Mouse (Mus musculus): ENCODE results near the gene Fpgs.

The Fpgs gene

DNA sequence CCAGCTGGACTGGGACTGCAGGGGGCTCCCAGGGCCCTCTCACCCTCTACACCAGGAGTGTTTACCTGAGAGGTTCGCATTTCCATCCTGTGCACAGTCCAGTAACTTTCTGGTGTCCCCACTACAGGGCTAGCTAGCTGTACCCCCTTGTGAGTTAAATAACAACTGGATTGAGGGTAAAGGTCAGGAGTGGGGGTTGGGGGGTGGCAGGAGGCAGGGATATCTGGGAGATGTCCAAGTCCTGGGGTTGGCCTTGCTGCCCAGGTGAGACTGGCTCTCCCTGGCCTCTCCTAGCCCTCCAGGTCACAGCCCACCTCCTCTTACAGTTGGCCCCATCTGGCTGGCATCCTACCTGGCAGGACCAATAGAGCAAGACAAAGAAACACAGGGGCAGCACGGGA is at the start of gene Fpgs:
Gene Fpgs (minus strand): TSS at position 125 of the 401 bp plus-strand sequence.
- no peak for DNase-seq (ENCODE audit: low spot score)

DNA sequence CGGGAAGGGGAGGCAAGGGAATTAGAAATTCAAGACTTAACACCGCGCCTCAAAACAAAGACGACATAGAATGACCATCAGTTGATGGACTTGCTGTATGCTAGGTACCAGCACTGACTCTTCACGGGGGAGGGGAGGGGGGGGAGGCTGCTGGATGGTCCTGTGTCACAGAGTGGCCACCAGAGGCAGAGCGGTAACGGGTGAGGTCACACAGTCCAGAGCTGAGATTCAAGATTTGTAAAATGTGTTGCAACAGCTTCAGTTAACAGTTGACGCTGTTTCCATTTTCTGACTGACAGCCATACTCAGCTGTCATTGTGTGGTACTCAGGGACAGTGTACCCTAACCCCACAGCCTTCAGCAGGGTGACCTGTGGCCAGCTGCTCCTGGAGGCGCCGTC is 48.2 kb upstream of the Fpgs start:
- DNase-seq (ENCODE audit: low spot score) = no peak

DNA sequence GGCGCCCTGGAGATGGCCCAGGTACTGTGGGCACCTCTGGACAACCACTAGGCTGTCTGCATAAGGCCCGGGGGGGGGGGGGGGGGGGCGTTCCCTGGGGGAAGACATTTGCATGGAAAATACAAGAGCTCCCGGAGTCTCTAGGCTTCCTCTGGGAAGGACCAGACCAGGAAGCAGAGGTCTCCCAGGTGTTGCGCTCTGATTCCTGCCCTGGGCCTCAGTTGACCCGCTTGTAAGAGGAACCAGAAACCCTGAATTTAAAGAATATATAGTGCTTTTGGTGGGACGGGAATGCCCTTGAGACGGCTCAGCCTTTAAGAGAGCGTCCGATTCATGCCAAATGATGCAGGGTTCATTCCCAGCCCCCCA is 47.7 kb upstream of the Fpgs start:
- no peak for DNase-seq (ENCODE audit: low spot score)

DNA sequence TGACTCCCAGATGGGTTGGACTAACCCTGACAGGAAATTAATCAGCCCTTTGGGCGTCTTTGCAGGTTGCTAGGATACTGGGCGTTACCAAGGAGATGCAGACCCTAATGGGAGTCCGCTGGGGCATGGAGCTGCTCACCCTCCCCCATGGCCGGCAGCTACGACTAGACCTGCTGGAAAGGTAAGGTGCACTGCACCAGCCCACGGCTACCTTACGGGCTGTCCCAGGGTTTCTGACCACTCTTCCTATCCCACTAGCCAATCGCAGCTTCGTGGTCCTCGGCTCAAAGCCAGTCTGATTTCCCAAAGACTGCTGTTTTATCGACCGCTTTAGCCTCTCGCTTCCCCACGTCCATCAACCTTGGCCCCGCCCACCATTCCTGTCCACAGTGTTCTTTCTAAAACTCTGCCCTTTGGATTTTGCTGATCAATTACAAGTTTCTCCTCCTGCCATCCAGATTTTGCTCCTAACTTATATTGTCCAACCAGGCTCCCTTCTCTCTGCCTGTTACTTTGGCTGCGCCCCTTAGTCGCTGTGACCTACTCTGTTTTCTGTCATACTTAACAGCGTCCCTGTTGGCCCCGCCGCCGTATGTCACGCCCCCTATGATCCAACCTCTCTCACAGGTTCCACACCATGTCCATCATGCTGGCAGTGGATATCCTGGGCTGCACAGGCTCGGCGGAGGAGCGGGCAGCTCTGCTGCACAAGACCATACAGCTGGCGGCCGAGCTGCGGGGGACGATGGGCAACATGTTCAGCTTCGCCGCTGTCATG is 47.1 kb upstream of the Fpgs start:
- peak; percentile 48 for DNase-seq (ENCODE audit: low spot score)

DNA sequence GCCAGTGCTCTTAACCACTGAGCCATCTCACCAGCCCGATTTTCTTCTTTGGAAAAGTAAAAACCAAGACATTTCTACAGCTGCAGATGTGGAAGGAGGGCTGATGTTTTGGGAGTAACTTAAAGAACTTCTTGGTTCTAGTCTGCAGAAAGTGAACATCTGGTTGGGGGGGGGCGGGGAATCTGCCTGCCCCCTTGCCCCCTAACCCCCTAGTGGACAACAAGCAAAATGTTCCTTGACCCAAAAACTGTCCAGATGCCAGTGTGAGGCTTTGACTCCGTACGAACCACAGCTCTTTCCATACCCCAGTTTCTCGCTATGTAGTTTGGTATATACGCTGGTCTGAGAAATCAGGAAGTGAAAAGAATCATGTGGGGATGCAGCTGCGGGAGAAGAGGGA is 46.3 kb upstream of the Fpgs start:
- no peak for DNase-seq (ENCODE audit: low spot score)

DNA sequence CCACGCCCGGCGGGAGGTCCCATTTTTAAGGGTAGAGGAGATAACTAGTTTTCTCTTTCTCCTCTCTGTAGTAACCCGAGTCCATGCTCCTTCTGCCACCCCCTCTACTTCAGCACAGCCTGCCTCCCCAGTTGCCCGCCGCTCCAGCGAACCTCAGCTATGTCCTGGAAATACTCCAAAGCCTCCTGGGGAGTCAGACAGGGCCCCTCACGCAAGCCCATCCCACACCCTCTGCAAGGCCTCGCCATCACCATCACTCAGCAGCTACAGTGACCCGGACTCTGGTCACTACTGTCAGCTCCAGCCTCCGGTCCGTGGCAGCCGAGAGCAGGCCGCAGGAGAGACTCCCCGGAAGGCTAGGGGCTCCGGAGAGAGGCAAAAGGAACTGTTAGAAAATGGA is 45.1 kb upstream of the Fpgs start:
- DNase-seq (ENCODE audit: low spot score) = no peak

DNA sequence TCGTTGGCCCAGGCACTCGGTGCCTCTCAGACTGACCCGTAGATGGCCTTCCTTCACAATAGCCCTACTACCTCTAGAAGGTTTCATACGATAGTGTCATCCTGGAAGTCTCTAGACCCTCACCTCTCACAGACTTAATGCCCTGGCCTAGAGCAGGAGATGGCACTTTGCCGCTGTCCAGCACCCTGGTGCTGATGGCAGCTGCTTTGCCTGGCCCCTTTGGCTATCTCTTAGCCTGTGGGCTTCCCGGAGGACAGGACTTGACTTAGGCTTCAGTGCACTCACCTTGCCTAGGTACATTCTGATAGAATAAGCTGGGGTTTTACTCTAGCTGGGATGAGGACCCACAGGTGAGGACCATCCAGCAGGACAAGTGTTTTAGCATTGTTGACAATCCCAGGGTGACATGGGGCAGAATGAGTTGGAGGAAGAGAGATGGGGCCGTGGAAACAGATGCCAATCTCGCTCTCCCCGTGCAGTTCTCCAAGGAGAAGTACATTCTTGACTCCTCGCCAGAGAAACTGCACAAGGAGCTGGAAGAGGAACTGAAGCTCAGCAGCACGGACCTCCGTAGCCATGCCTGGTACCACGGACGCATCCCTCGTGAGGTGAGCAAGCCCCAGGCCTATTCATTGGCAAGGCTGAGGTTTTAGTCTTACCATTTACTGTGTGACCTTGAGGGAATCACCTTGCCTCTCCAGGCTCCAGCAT is 40.5 kb upstream of the Fpgs start:
- no peak for DNase-seq (ENCODE audit: low spot score)

DNA sequence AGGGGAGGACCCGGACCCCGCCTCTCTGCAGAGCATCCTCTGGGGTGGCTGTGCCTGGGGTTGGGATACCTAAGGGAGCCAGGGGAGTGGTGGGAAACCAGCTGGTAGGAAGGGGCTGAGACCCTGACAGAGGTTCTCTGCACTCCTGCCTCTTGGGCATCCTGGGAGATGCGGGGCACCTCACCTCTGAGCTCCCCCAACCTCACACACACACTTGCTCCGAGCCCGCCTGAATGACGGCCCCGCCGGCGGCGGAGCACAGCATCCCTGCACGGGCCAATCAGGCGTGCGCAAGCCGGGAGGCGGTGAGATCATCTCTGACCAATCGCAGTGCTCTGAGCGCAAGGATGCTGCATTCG is 38.2 kb upstream of the Fpgs start:
- no peak for DNase-seq (ENCODE audit: low spot score)

DNA sequence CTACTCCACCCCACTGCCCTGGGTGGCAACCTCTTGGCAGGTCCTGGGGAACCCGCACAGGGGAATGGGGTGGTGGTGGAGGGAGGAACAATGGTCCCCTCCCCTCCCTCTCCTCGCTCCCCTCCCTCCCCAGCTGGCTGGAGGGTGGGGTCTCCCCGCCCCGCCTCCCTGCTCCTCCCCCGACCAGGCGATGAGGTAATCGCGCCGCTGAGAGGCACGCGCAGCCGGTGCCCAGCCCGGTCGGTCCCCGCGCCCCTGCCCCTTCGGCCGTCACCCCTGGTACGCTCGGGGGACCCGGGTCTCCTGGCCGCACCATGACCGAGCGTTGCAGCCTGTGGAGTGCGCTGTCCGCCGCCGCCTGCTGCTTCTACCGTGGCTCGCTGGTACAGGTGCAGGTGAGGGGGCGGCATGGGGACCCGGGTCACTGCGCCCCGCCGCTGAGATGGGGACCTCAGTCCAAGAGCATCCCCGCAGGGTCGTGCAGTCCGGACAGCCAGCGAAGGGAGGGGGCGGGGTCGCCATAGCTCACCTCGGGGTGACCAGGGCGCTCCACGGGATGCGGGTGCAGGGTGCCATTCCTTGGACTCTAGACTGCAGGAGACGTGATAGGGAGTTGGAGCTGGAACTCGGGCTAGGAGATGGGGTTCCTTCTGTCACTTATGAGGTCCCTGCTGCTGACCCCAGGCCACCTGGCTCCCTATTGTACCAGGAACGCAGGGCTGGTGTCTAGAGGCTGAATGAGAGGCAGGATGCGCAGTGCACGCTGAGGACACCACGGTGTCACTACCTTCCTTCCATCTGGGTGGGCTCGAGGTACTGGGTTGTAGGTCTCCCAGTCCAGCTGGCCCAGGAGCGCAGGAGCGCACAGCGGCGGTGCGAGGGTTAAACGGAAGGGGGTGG is 37.6 kb upstream of the Fpgs start:
- no peak for DNase-seq (ENCODE audit: low spot score)

DNA sequence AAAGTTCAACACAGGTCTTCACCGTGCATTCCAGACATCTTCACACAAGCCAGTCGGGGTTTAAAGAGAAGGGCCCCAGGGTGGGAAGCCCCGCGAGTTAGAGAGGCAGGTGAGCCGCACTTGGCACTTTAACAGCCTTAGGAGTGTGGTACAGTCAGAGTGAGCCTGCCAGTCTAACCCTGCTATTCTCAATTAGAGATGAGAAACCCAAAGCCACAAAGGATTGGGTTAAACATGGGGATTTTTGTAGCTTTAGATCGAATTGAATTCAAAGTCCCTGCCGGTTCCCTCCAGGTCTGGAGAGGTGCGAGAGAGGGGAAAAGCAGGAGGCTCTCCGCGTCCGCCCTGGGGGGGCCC is 36.9 kb upstream of the Fpgs start, which contains the start of gene 6330409D20Rik:
Gene 6330409D20Rik (minus strand): TSS at position 101 of the 357 bp plus-strand sequence.
- DNase-seq (ENCODE audit: low spot score) = no peak

DNA sequence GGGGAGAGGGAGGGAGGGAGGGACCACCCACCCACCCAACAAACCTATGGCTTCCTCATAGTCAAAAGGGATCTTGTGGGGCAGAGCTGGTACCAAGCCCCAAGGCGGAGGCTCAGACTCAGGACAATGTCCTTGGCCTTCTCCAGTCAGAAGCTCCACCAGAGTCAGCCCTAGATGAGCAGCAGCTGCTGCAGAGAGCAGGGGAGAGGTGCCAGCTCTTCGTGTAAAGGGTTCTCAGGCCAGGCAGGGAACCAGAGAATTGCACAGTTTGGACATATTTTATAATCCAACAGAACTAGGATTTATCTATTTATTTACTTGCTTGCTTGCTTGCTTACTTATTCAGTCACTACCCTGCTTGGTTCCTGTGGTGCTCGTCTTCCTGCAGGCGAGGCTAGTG is 35.4 kb upstream of the Fpgs start:
- DNase-seq (ENCODE audit: low spot score) = no peak

DNA sequence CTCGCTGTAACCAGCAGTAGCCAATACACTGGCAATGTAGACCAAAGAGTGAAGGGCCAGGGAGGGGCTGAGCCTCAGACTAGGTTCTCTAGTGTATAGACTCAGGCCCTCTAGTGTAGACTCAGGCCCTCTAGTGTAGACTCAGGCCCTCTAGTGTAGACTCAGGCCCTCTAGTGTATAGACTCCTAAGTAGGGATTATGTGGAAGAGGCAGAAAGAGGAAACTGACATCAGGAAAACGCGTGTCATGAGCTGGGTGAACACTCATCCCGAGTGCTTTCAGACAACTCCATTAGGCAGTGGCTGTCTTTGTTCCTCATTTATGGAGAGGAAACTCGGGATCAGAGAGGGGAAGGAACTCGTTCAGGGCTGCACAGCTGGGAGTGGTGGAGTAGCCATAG is 33.1 kb upstream of the Fpgs start:
- DNase-seq (ENCODE audit: low spot score) = no peak

DNA sequence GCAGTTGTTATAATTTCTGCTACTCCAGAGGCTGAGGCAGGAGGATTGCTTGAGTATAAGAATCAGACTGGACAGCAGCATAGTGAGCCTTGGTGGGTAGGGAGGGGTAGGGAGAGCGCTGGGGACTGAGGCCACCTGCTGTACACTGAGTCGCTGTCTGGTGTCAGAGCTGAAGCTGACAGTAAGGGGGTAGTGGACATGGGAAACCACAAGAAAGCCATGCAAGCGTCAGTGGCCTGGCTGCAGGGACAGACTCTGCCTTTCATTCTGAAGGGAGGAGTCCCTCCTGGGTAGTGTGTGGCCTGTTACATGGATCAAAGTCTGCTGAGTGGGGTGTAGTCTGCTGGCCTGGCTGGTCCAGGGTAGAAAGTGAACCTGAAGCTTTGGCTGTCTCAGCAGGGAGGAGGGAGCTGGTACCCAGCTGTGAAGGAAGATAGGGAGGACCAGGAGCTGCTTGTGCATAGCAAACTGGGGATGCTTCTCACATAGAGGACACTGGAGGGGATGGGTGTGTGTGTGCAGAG is 32.4 kb upstream of the Fpgs start:
- DNase-seq (ENCODE audit: low spot score) = no peak

DNA sequence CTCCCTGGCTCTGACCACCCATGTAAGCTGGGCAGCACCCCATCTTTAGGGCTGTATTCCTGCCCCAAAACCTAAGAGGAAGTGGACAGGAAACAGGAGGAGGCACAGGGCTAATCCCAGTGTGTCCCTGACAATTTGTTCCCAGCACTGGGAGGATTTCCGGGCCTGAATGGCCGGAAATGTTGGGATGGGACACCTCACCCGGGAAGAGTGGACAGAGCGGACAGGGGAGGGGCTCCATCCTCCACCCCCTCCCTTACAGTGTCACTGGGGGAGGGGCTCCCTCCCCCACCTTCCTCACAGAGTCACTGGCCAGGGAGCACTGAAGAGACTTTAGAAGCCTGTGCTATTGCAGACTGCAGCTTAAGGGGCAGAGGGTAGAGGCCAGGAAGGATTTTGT is 31.0 kb upstream of the Fpgs start:
- no peak for DNase-seq (ENCODE audit: low spot score)

DNA sequence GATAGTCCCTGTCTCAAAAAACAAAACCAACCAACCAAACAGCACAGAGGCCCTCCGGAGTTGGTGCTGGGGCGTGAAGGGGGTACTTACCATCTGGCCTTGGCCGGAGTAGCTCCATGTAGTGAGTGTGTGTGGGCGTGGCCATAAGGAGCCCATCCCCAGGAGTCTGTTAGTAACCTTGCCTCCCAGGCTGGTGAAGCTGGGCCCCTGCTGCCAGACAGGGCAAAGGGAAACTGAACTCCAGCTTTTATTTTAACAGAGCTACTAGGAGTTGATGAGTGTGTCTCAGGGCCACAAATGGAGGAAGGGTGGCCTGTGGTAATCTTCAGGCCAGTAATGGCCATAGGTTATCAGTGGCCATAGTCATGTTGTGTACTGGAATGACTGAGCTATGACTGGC is 30.5 kb upstream of the Fpgs start:
- no peak for DNase-seq (ENCODE audit: low spot score)

DNA sequence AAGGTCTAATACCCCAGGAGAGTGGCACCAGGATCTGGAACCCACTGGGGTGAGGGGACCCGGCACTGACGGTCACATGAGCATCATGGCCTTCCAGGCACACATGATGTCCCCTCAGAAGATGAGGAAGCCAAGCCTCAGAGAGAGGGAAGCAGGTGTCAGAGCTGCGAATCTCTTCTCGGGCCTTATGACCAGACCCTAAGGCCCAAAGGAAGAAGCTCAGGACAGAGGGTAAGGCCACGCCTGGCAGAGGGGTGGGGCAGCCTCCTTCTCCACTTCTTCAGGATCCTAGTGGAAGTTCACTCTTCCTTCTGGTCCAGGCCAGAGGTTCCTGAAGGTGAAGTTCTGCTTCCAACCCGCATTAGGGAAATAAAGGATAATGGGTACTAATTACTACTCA is 28.8 kb upstream of the Fpgs start:
- no peak for DNase-seq (ENCODE audit: low spot score)

DNA sequence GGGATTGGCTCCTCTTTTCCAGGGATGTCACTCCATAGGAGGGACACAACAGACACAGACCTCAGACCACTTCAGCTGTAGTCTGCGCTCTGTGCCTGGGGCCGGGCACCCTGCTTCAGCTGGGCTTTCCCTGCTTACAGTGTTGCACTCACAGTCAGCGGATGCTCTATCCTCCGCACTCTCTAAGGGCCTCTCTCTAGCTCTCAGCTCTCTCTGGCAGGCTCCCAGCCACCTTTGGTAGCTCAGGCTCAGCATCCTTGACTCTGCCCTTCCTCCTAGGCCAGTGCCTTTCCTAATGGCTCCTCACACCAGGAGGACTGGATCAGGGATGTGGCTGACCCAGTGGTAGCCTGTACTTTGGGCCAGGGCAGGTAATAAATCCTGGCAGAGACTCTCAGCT is 28.0 kb upstream of the Fpgs start:
- no peak for DNase-seq (ENCODE audit: low spot score)

DNA sequence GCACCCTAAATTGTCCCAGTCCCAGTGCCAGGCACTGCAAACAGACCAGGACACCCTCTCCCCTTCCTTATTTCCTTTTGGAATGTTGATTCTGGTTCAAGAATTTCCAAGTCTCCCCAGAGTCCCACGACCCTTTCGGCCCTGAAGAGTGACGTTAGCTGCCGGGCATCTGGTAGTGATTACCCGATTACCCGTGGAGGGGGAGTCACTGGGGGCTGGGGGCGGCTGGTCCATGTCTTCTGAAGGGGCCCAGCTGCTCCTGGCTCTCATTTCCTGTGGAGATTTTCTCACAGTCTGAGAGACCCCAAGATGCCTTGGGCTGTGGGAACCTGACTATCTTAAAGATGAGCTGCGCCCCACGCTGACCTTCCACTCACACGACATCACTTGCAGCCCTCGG is 26.9 kb upstream of the Fpgs start:
- no peak for DNase-seq (ENCODE audit: low spot score)

DNA sequence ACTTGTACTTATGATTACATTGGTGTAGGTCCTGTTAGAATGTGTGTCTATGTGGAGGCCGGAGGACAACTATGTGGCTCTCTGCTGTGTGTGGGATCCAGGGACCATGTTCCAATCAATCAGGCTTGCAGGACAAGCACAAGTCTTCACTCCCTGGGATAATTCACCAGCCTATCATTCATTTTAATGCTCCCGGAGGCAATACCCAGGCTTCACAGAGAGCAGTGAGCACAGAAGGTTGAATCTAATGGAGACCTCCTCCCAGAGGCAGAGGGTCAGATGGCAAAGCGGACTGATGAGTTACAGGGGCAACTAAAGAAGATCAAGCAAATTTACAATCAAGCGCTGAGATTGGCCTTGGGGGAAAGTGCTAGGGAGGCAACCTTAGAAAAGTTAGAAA is 25.6 kb upstream of the Fpgs start:
- no peak for DNase-seq (ENCODE audit: low spot score)

DNA sequence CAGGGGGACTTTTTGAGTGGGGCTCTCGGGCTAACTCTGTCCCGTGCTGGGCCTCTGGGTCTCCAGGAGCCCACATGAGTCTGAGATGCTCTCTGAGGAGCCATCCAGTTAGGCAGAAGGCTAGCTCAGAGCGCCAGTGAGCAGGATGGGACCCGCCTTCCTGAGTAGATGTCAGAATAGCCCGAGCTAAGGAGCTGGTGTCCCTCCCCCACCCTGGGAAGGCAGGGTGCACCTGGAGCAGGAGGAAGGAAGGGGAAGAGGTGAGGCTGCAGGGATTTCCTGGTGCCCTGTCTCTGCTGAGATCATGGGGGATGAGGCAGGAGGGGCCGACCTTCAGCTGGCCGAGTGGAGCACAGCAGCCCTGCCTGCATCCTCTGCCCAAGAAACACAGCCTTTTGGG is 24.5 kb upstream of the Fpgs start:
- no peak for DNase-seq (ENCODE audit: low spot score)

DNA sequence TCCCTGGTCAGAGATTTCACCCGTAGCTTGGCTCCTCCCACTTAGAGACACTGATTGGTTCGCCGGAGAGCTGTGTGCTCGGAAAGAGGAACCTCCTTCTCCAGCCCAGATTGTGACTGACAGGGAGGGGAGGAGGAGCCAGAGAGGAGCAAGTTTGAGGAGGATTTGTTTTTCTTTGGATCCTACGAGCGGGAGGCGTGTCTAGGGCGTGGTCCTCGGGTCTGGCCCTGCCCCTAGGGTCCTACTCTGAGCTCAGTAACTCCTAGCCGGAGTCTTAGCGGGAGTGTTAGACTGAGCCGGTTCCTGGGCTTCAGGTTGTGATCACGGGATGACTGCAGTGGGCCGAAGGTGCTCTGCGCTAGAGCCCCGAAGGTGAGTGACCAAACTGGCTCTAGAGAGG is 23.5 kb upstream of the Fpgs start:
- peak; percentile 92 for DNase-seq (ENCODE audit: low spot score)
